Mouse (Mus musculus) kidney, adult 18-20 months (tissue): Measurements from ENCODE around the gene Gm10770.
A peak's percentile ranks its signal among the peaks of the same experiment; 100 is the strongest.
"Not testable (repeated sequence)": the region's sequence is repeated elsewhere in the genome, so short reads cannot be mapped to it uniquely, and the experiment has no call there.

Experiments
- DNase-seq: peaks from one replicate; pipeline ENCODE4 v3.0.0; 2021

Gene Gm10770

GRCm38 (mm10) chr2:150179579-150179978, at the start of gene Gm10770:
TSS of gene Gm10770 (minus strand) at chr2:150179679.
- DNase-seq = not testable (repeated sequence)

GRCm38 (mm10) chr2:150223263-150223662, 43.8 kb upstream of the Gm10770 start:
- not testable (repeated sequence) for DNase-seq

- not testable (repeated sequence) for DNase-seq
Observed at GRCm38 (mm10) chr2:150218363-150218725, 38.9 kb upstream of the Gm10770 start.

GRCm38 (mm10) chr2:150217600-150218362, 38.3 kb upstream of the Gm10770 start, which contains the start of gene Zfp937:
TSS of gene Zfp937 (plus strand) at chr2:150218073.
- peak; percentile 83 for DNase-seq

- DNase-seq = not testable (repeated sequence)
Observed at GRCm38 (mm10) chr2:150181570-150181999, 2.1 kb upstream of the Gm10770 start, which contains the start of gene Gm14139. TSS of gene Gm14139 (plus strand) at chr2:150181755.

- DNase-seq = not testable (repeated sequence)
Observed at GRCm38 (mm10) chr2:150181046-150181445, 1.6 kb upstream of the Gm10770 start.

- no peak for DNase-seq
Observed at GRCm38 (mm10) chr2:150173833-150174232, 5.6 kb downstream of the Gm10770 start.

GRCm38 (mm10) chr2:150166703-150167102, 12.8 kb downstream of the Gm10770 start:
- DNase-seq = no peak

- DNase-seq = peak; percentile 85
Observed at GRCm38 (mm10) chr2:150136435-150136897, 43.0 kb downstream of the Gm10770 start, which contains the start of gene Zfp120. TSS of gene Zfp120 (minus strand) at chr2:150136708.

GRCm38 (mm10) chr2:150132773-150133172, 46.7 kb downstream of the Gm10770 start:
- DNase-seq = no peak

GRCm38 (mm10) chr2:150132002-150132401, 47.5 kb downstream of the Gm10770 start:
- not testable (repeated sequence) for DNase-seq
